Mouse (Mus musculus) kidney, postnatal 0 days (tissue): ENCODE results near the gene Ankrd23. TPM values are rescaled to one million over a fixed set of nuclear protein-coding genes. Genes with fewer than 3 reads are reported as not detected.

ENCODE experiments used
- ATAC-seq: fragments of 200-750 bp; cut with Nextera tagmentation; replicated peaks from 2 replicates; pipeline ENCODE4 v1.8.0; 2017; ENCODE audit warnings: low read depth, moderate number of reproducible peaks, moderate TSS enrichment, moderate library complexity; ENCODE audit not compliant: low FRiP score
- DNase-seq: peaks from one replicate; pipeline ENCODE4 v3.0.0-alpha.2; 2016; ENCODE audit warnings: low spot score
- H3K27ac ChIP-seq: fragments of 300-500 bp; sonication (generic); 2 replicates; pipeline ENCODE4 v1.5.1; 2014; ENCODE audit warnings: mild to moderate bottlenecking
- H3K27me3 ChIP-seq: fragments of 300-500 bp; sonication (generic); 2 replicates; pipeline ENCODE4 v1.6.1; 2014; ENCODE audit warnings: low read length, mixed read lengths; ENCODE audit not compliant: insufficient read depth
- H3K36me3 ChIP-seq: fragments of 300-500 bp; sonication (generic); 2 replicates; pipeline ENCODE4 v1.6.1; 2014; ENCODE audit warnings: low read length, mixed read lengths; ENCODE audit not compliant: insufficient read depth
- H3K4me1 ChIP-seq: fragments of 300-500 bp; sonication (generic); replicated peaks from 2 replicates; pipeline ENCODE4 v1.6.1; 2014; ENCODE audit warnings: antibody characterized with exemption, low read length, mixed read lengths; ENCODE audit not compliant: insufficient read depth
- H3K4me2 ChIP-seq: fragments of 300-500 bp; sonication (generic); 2 replicates; pipeline ENCODE4 v1.6.1; 2014; ENCODE audit warnings: mild to moderate bottlenecking, low read length, moderate library complexity, mixed read lengths
- H3K4me3 ChIP-seq: fragments of 300-500 bp; sonication (generic); replicated peaks from 2 replicates; pipeline ENCODE4 v1.5.1; 2014; ENCODE audit warnings: low read depth, low read length
- H3K9ac ChIP-seq: fragments of 300-500 bp; sonication (generic); 2 replicates; pipeline ENCODE4 v1.6.1; 2014; ENCODE audit warnings: low read depth, low read length
- H3K9me3 ChIP-seq: fragments of 300-500 bp; sonication (generic); replicated peaks from 2 replicates; pipeline ENCODE4 v1.6.1; 2016; ENCODE audit warnings: low read length, inconsistent platforms, mixed read lengths
- CTCF ChIP-seq: IDR thresholded peaks from 2 replicates; pipeline ENCODE4 v1.5.1; 2016; ENCODE audit warnings: antibody characterized with exemption, low read depth, mild to moderate bottlenecking, moderate library complexity
- WGBS: fragments of 180-500 bp; shearing (Covaris S2); extraction: QIAGEN DNeasy Blood & Tissue Kit; methylation state at CpG from one replicate; pipeline ENCODE4 v1.1.7; 2014; 5-methylcytosine and 5-hydroxymethylcytosine counted together
- polyA plus RNA-seq: library from polyadenylated mRNA; unstranded; fragments of >200 nt; fragmentation: Nextera tagmentation; extraction: Ambion mirVana; gene quantifications from 2 replicates; pipeline ENCODE4 v1.2.1, GENCODE M21; 2015

The Ankrd23 gene
- polyA plus RNA-seq, 1 experiment from 2014 or later, result 10.9 TPM

DNA sequence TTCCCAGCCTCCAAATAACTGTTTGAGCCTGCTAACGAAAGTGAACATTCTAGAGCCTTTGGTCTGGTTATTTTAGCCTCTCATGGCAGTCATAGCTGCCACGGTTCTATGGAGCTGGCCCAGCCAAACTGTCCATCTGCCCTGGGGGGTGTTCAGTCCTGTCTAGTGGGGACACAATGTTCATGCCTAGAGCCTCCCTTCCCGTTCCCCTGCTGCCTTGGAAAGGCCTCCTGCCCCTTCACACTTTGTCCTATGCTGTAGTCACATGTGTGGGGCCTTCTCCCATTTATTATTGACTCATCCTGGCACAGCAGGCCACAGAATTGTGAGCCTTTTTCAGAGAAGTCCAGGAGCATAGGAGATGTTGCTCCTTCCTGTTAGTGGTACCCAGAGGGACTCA lies 18.4 kb downstream of the Ankrd23 start:
- no peak overlapping the region for H3K9ac ChIP-seq
- no peaks in the 10 kb centered on the region for H3K9me3 ChIP-seq
- no peaks in the 10 kb centered on the region for H3K27me3 ChIP-seq
- H3K4me1 ChIP-seq, result peaks cover 9% of the 10 kb centered on the region; the same call in 1 of the 2 replicates
- no peak overlapping the region for H3K4me2 ChIP-seq
- no peak overlapping the region for H3K4me3 ChIP-seq
- peaks cover 32% of the 10 kb centered on the region for H3K36me3 ChIP-seq
- 70% methylated on average over 3 of the region's 3 CpGs for WGBS
- DNase-seq, result no peak
- no peak overlapping the region for H3K27ac ChIP-seq
- peak; percentile 53 for ATAC-seq
- no peak for TF ChIP-seq CTCF

DNA sequence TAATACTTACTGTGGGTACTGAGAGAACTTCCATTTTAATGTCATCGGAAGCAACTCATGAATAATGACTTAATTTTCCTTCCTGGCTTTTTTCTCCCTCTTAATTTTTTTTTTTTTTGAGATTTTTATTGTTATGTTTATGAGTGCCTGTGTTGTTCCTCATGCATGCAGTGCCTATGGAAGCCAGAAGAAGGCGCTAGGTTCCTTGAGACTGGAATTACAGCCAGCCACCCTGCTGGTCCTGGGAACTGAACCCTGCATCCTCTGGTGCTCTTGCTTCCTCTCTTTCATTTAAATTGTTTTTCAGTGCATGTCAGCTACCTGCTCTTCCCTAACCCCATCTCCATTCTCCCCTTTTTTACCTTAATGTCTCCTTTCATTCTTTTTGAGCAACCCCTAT lies 23.0 kb downstream of the Ankrd23 start:
- H3K9me3 ChIP-seq, result no peaks in the 10 kb centered on the region
- H3K36me3 ChIP-seq, result peaks cover 5% of the 10 kb centered on the region; the same call in 1 of the 2 replicates
- DNase-seq, result peak; percentile 48
- WGBS, result 60% methylated on average over 2 of the region's 2 CpGs
- ATAC-seq, result no peak
- H3K9ac ChIP-seq, result no peak overlapping the region
- H3K4me1 ChIP-seq, result peaks cover 14% of the 10 kb centered on the region; the same call in 1 of the 2 replicates
- H3K4me3 ChIP-seq, result peak overlapping the region; percentile 96
- no peaks in the 10 kb centered on the region for H3K27me3 ChIP-seq
- no peak overlapping the region for H3K27ac ChIP-seq
- H3K4me2 ChIP-seq, result peak overlapping the region; percentile 96
- TF ChIP-seq CTCF, result peak; percentile 68

DNA sequence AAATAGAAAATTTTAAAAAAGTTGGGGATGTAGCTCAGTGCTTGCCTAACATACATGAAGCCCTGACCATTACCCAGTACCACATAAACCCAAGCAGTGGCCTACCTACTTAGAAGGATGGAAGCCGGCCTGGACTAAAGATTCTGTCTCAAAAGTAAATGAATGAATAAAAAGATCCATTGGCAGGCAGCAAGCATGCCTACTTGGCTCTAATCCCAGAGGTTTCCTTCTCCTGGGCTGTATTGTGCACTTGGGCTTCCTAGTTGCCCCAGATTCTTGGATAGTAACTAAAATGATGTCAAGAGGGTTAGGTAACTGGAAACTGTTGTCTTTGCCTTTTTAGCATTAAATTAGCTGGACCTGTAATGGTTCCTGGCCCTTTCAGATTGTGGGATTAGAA lies 23.4 kb downstream of the Ankrd23 start:
- no peak overlapping the region for H3K27ac ChIP-seq
- 0 out of 2 replicates have a peak, but pooled peaks cover under 1% of the 10 kb centered on the region for H3K36me3 ChIP-seq
- TF ChIP-seq CTCF, result no peak
- ATAC-seq, result no peak
- H3K27me3 ChIP-seq, result no peaks in the 10 kb centered on the region
- WGBS, result 10% methylated on average over 1 of the region's 1 CpGs
- no peaks in the 10 kb centered on the region for H3K9me3 ChIP-seq
- H3K9ac ChIP-seq, result peak overlapping the region; percentile 95; the same call in 1 of the 2 replicates
- H3K4me1 ChIP-seq, result peaks cover 14% of the 10 kb centered on the region; the same call in 1 of the 2 replicates
- H3K4me2 ChIP-seq, result peak overlapping the region; percentile 96
- DNase-seq, result no peak
- H3K4me3 ChIP-seq, result peak overlapping the region; percentile 96

DNA sequence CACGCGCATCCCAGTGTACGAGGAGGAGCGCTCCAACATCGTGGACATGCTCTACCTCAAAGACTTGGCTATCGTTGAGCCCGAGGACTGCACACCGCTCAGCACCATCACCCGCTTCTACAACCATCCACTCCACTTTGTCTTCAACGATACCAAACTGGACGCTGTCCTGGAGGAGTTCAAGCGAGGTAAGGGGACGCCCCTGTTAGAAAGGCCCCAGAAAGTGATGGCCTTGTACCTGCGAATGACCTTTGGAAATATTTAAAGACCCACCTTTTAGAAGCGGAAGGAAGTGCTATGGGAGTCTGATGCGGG lies 23.8 kb downstream of the Ankrd23 start:
- Histone ChIP-seq H3K27ac (peak overlapping the region; percentile 99), H3K27me3 (no peaks in the 10 kb centered on the region), H3K9me3 (no peaks in the 10 kb centered on the region), H3K4me1 (peaks cover 14% of the 10 kb centered on the region; the same call in 1 of the 2 replicates), H3K4me3 (peak overlapping the region; percentile 96), H3K9ac (peak overlapping the region; percentile 95), H3K36me3 (no peaks in the 10 kb centered on the region), H3K4me2 (peak overlapping the region; percentile 96)
- whole genome bisulfite sequencing, result 2% methylated on average over 16 of the region's 16 CpGs
- DNase-seq (no peak), ATAC-seq (no peak)
- TF ChIP-seq CTCF, result no peak

DNA sequence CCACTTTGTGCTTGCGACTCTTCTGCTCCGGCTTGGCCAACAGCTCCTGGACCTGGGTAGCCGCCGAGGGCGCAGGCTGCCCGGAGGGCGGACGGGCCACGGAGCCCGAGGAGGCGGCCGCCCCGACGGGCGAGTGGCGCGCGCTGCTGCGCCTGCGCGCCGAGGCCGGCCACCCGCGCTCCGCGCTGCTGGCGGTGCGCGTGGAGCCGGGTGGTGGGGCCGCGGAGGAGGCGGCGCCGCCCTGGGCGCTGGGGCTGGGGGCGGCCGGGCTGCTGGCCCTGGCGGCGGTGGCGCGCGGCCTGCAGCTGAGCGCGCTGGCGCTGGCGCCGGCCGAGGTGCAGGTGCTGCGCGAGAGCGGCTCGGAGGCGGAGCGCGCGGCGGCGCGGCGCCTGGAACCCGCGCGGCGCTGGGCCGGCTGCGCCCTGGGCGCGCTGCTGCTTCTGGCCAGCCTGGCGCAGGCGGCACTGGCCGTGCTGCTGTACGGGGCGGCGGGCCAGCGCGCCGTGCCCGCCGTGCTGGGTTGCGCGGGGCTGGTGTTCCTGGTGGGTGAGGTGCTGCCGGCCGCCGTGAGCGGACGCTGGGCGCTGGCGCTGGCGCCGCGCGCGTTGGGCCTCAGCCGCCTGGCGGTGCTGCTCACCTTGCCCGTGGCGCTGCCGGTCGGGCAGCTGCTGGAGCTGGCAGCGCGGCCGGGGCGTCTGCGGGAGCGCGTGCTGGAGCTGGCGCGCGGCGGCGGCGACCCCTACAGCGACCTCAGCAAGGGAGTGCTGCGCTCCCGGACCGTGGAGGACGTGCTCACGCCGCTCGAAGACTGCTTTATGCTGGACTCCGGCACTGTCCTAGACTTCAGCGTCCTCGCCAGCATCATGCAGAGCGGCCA lies 24.4 kb downstream of the Ankrd23 start:
- no peaks in the 10 kb centered on the region for H3K36me3 ChIP-seq
- H3K27ac ChIP-seq, result peak overlapping the region; percentile 99
- H3K4me2 ChIP-seq, result peak overlapping the region; percentile 96
- no peaks in the 10 kb centered on the region for H3K27me3 ChIP-seq
- no peak; the same call in 1 of the 2 replicates for TF ChIP-seq CTCF
- no peak for DNase-seq
- WGBS, result under 1% methylated on average over 112 of the region's 126 CpGs
- peak; percentile 52 for ATAC-seq
- peak overlapping the region; percentile 95 for H3K9ac ChIP-seq
- H3K4me1 ChIP-seq, result peaks cover 14% of the 10 kb centered on the region; the same call in 1 of the 2 replicates
- no peaks in the 10 kb centered on the region for H3K9me3 ChIP-seq
- H3K4me3 ChIP-seq, result peak overlapping the region; percentile 96

DNA sequence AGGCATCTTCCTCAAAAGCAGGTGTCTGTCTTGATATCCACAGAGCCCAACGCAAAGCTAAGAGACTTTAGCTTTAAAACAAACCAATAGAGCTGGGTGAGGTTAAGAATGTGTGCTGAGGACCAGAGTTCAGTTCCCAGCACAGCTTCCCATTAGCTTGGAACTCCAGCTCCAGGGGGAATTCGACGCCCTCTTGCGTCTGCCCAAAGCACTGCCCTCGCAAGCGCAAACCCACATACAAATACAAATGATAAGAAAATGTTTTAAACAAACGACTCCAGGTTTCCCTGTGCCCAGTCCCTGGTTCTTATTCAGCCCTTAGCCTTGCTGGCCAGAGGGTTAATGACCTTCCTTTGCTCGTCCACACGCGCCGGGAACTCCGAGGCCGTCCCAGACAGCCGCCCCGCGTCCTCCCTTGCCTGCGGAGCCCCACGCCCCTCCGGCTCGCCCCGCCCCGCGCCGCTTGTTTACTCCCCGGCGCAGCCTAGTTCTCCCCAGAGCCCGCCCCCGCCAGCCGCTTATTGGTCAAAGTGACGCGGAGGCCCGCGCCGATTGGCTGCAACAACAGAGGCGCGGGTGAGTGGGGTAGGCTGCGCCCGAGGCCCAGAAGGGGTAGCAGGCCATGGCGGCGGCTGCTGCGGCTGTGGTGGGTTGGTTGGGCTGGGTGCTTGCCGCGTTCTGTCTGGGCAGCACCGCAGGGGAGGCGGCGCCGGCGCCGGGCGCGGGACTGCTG lies 25.2 kb downstream of the Ankrd23 start, which contains the start of gene Cnnm3:
TSS of gene Cnnm3 (plus strand) at position 579 of the 733 bp plus-strand sequence.
- TF ChIP-seq CTCF, result peak; percentile 54
- Histone ChIP-seq H3K4me1 (peaks cover 14% of the 10 kb centered on the region; the same call in 1 of the 2 replicates), H3K4me3 (peak within 1 kb of the TSS; percentile 96), H3K4me2 (peak within 1 kb of the TSS; percentile 96), H3K36me3 (no peaks in the 10 kb centered on the region; the same call in 1 of the 2 replicates), H3K27me3 (no peaks in the 10 kb centered on the region), H3K9me3 (no peaks in the 10 kb centered on the region), H3K9ac (peak within 1 kb of the TSS; percentile 95), H3K27ac (peak within 1 kb of the TSS; percentile 99)
- ATAC-seq (peak; percentile 98), DNase-seq (peak; percentile 98)
- WGBS, result 3% methylated on average over 49 of the region's 51 CpGs
